8 mouse cellular contexts compared by ENCODE assay signal in genomic region chr9:109093786-109094552, GRCm38 (mm10). TPM values are rescaled to one million over a fixed set of nuclear protein-coding genes. Genes with fewer than 3 reads are reported as not detected.
DNase-seq lines count a peak whose midpoint lies in the region; ATAC-seq lines count a peak whose summit lies in the region.

No protein-coding gene starts in this region.

- H3K27ac ChIP-seq in embryonic facial prominence, embryonic 12.5 days: peak overlapping the region; percentile 100
- peak overlapping the region; percentile 42 for H3K27ac ChIP-seq in heart, embryonic 12.5 days (ENCODE audit: poor library complexity, severe bottlenecking)
- H3K27ac ChIP-seq in kidney, embryonic 16.5 days (ENCODE audit: low read length): peak overlapping the region; percentile 99

- no peaks in the 10 kb centered on the region for H3K9me3 ChIP-seq in embryonic facial prominence, embryonic 12.5 days
- H3K9me3 ChIP-seq in heart, embryonic 12.5 days (replicated peaks): no peaks in the 10 kb centered on the region
- H3K9me3 ChIP-seq in kidney, embryonic 16.5 days (ENCODE audit: low read length): no peaks in the 10 kb centered on the region

- H3K4me2 ChIP-seq in embryonic facial prominence, embryonic 12.5 days (replicated peaks): peak overlapping the region; percentile 76
- peak overlapping the region; percentile 83 for H3K4me2 ChIP-seq in heart, embryonic 12.5 days
- peak overlapping the region; percentile 74 for H3K4me2 ChIP-seq in kidney, embryonic 16.5 days (replicated peaks; ENCODE audit: low read depth, low read length)

- H3K36me3 ChIP-seq in embryonic facial prominence, embryonic 12.5 days: peaks cover 22% of the 10 kb centered on the region
- peaks cover 37% of the 10 kb centered on the region for H3K36me3 ChIP-seq in heart, embryonic 12.5 days
- peaks cover 8% of the 10 kb centered on the region for H3K36me3 ChIP-seq in kidney, embryonic 16.5 days (ENCODE audit: insufficient read depth, low read length)

- peak overlapping the region; percentile 74 for H3K4me3 ChIP-seq in embryonic facial prominence, embryonic 12.5 days
- H3K4me3 ChIP-seq in heart, embryonic 12.5 days: peak overlapping the region; percentile 85
- peak overlapping the region; percentile 75 for H3K4me3 ChIP-seq in kidney, embryonic 16.5 days (ENCODE audit: low read length)

- peaks cover 40% of the 10 kb centered on the region for H3K4me1 ChIP-seq in embryonic facial prominence, embryonic 12.5 days
- peaks cover 52% of the 10 kb centered on the region for H3K4me1 ChIP-seq in heart, embryonic 12.5 days (replicated peaks)
- H3K4me1 ChIP-seq in kidney, embryonic 16.5 days (ENCODE audit: insufficient read depth, low read length): peaks cover 60% of the 10 kb centered on the region

- peak; percentile 1; the same call in 1 of the 2 replicates for ATAC-seq in embryonic facial prominence, embryonic 12.5 days (ENCODE audit: insufficient number of reproducible peaks, insufficient read depth, low FRiP score, low TSS enrichment)
- no peak for ATAC-seq in heart, embryonic 12.5 days (ENCODE audit: insufficient number of reproducible peaks, low FRiP score)
- peak; percentile 3; the same call in 1 of the 2 replicates for ATAC-seq in kidney, embryonic 16.5 days (ENCODE audit: low FRiP score, low TSS enrichment)

- peak; percentile 72 for DNase-seq in lung, postnatal 25 days (ENCODE audit: low spot score)
- no peak for DNase-seq in right cerebral cortex, postnatal 25 days
- DNase-seq in gastrocnemius, postnatal 25 days: no peak
- no peak for DNase-seq in ovary, postnatal 10 days (ENCODE audit: low spot score)
- no peak for DNase-seq in cerebellum, adult 8-10 months

- no peaks in the 10 kb centered on the region for H3K27me3 ChIP-seq in embryonic facial prominence, embryonic 12.5 days
- H3K27me3 ChIP-seq in heart, embryonic 12.5 days (replicated peaks): no peaks in the 10 kb centered on the region
- H3K27me3 ChIP-seq in kidney, embryonic 16.5 days (ENCODE audit: insufficient read depth, low read length): no peaks in the 10 kb centered on the region

- WGBS in embryonic facial prominence, embryonic 12.5 days: 13% methylated on average over 11 of the region's 11 CpGs
- 19% methylated on average over 11 of the region's 11 CpGs for WGBS in heart, embryonic 12.5 days
- WGBS in kidney, embryonic 16.5 days: 12% methylated on average over 11 of the region's 11 CpGs

- H3K9ac ChIP-seq in embryonic facial prominence, embryonic 12.5 days: peak overlapping the region; percentile 95
- H3K9ac ChIP-seq in heart, embryonic 12.5 days: peak overlapping the region; percentile 97
- peak overlapping the region; percentile 98 for H3K9ac ChIP-seq in kidney, embryonic 16.5 days (replicated peaks; ENCODE audit: low read length)

RNA-seq across cellular contexts. Expression of gene Plxnb1, which starts 1.2 kb away (rescaled TPM):
- polyA plus RNA-seq in embryonic facial prominence, embryonic 12.5 days (2016; fragmentation: Nextera tagmentation; extraction: Ambion mirVana): 18.3 and 23.0 TPM in 2 replicates
- polyA plus RNA-seq in heart, embryonic 12.5 days (2016; fragmentation: Nextera tagmentation; extraction: Ambion mirVana): 11.1 and 11.7 TPM in 2 replicates
- polyA plus RNA-seq in kidney, embryonic 16.5 days (2015; fragmentation: Nextera tagmentation; extraction: Ambion mirVana): 18.9 and 19.8 TPM in 2 replicates
- 1 to 10 TPM; 1.0 to 1.7 TPM for total RNA-seq in gastrocnemius, postnatal 25 days (2021)

RNA-seq across cellular contexts. Expression of gene Tma7, which starts 11.6 kb away (rescaled TPM):
- polyA plus RNA-seq in embryonic facial prominence, embryonic 12.5 days (2016; fragmentation: Nextera tagmentation; extraction: Ambion mirVana): 757 TPM in 2 replicates
- 715 and 742 TPM in 2 replicates for polyA plus RNA-seq in heart, embryonic 12.5 days (2016; fragmentation: Nextera tagmentation; extraction: Ambion mirVana)
- polyA plus RNA-seq in kidney, embryonic 16.5 days (2015; fragmentation: Nextera tagmentation; extraction: Ambion mirVana): 494 and 537 TPM in 2 replicates
- total RNA-seq in gastrocnemius, postnatal 25 days (2021): 100 to 1,000 TPM; 238 to 253 TPM

RNA-seq across cellular contexts. Expression of gene Ccdc51, which starts 11.7 kb away (rescaled TPM):
- polyA plus RNA-seq in embryonic facial prominence, embryonic 12.5 days (2016; fragmentation: Nextera tagmentation; extraction: Ambion mirVana): 13.9 and 15.0 TPM in 2 replicates
- 14.6 and 16.3 TPM in 2 replicates for polyA plus RNA-seq in heart, embryonic 12.5 days (2016; fragmentation: Nextera tagmentation; extraction: Ambion mirVana)
- 16.5 and 16.8 TPM in 2 replicates for polyA plus RNA-seq in kidney, embryonic 16.5 days (2015; fragmentation: Nextera tagmentation; extraction: Ambion mirVana)
- total RNA-seq in gastrocnemius, postnatal 25 days (2021): 1 to 10 TPM; 6.9 to 7.5 TPM

RNA-seq across cellular contexts. Expression of gene Atrip, which starts 20.0 kb away (rescaled TPM):
- 31.5 and 34.9 TPM in 2 replicates for polyA plus RNA-seq in embryonic facial prominence, embryonic 12.5 days (2016; fragmentation: Nextera tagmentation; extraction: Ambion mirVana)
- 17.9 and 19.6 TPM in 2 replicates for polyA plus RNA-seq in heart, embryonic 12.5 days (2016; fragmentation: Nextera tagmentation; extraction: Ambion mirVana)
- polyA plus RNA-seq in kidney, embryonic 16.5 days (2015; fragmentation: Nextera tagmentation; extraction: Ambion mirVana): 26.7 and 30.7 TPM in 2 replicates
- total RNA-seq in gastrocnemius, postnatal 25 days (2021): 1 to 10 TPM; 7.9 to 8.4 TPM

RNA-seq across cellular contexts. Expression of gene Trex1, which starts 34.4 kb away (rescaled TPM):
- polyA plus RNA-seq in embryonic facial prominence, embryonic 12.5 days (2016; fragmentation: Nextera tagmentation; extraction: Ambion mirVana): 10.3 and 13.1 TPM in 2 replicates
- polyA plus RNA-seq in heart, embryonic 12.5 days (2016; fragmentation: Nextera tagmentation; extraction: Ambion mirVana): 5.8 and 7.1 TPM in 2 replicates
- 13.6 and 16.6 TPM in 2 replicates for polyA plus RNA-seq in kidney, embryonic 16.5 days (2015; fragmentation: Nextera tagmentation; extraction: Ambion mirVana)
- 10 to 100 TPM in 1 of 2 experiments, 1 to 10 TPM in 1; 9.7 to 10.5 TPM for total RNA-seq in gastrocnemius, postnatal 25 days (2021)

Comparison
In these comparisons a context has a peak if more than half of its experiments do, and no peak if none do; other contexts are left out.
1. H3K27ac ChIP-seq: peak in every context shown above with its lines; median percentile 100 in embryonic facial prominence, embryonic 12.5 days; 99 in kidney, embryonic 16.5 days; 42 in heart, embryonic 12.5 days.